In genomic region chr8:121673917-121674316, GRCm38 (mm10) we compare ENCODE assay signal across 10 mouse cellular contexts. TPM values are rescaled to one million over a fixed set of nuclear protein-coding genes. Genes with fewer than 3 reads are reported as not detected.
DNase-seq lines count a peak whose midpoint lies in the region; ATAC-seq and TF ChIP-seq lines count a peak whose summit lies in the region.
"Had no signal": no experiment of that assay in that cellular context is flagged by ENCODE, and none has a peak within 500 bp of the region (broad histone marks: within the 10 kb centered on the region; RNA-seq: fewer than 3 reads in every experiment).

No protein-coding gene starts in this region.

- no peak overlapping the region for H3K4me2 ChIP-seq in liver, postnatal 0 days (ENCODE audit: low read depth, low read length)
- H3K4me2 ChIP-seq in liver, embryonic 11.5 days = no peak overlapping the region
- no peak overlapping the region for H3K4me2 ChIP-seq in intestine, embryonic 15.5 days (replicated peaks)
- no peak overlapping the region for H3K4me2 ChIP-seq in stomach, embryonic 14.5 days (replicated peaks; ENCODE audit: low read depth, low read length)
- H3K4me2 ChIP-seq: limb, embryonic 13.5 days had no signal

- no peak for TF ChIP-seq CTCF in liver, postnatal 0 days (IDR thresholded peaks at IDR 0.05; ENCODE audit: low read depth)

- no peaks in the 10 kb centered on the region for H3K4me1 ChIP-seq in liver, postnatal 0 days (ENCODE audit: insufficient read depth)
- H3K4me1 ChIP-seq in liver, embryonic 11.5 days (replicated peaks; ENCODE audit: control insufficient read depth, insufficient read depth, low read length) = 0 out of 2 replicates have a peak, but pooled peaks cover 3% of the 10 kb centered on the region
- peaks cover 5% of the 10 kb centered on the region; the same call in 1 of the 2 replicates for H3K4me1 ChIP-seq in intestine, embryonic 15.5 days (replicated peaks)
- peaks cover 6% of the 10 kb centered on the region; the same call in 1 of the 2 replicates for H3K4me1 ChIP-seq in stomach, embryonic 14.5 days (ENCODE audit: control insufficient read depth, insufficient read depth, low read length)

- no peak overlapping the region for H3K9ac ChIP-seq in liver, postnatal 0 days (replicated peaks)
- H3K9ac ChIP-seq in liver, embryonic 11.5 days (ENCODE audit: low read depth, low read length) = no peak overlapping the region
- H3K9ac ChIP-seq in intestine, embryonic 15.5 days = no peak overlapping the region
- H3K9ac ChIP-seq in stomach, embryonic 14.5 days (replicated peaks; ENCODE audit: low read depth, low read length) = no peak overlapping the region
- H3K9ac ChIP-seq: limb, embryonic 13.5 days had no signal

- H3K36me3 ChIP-seq in liver, postnatal 0 days (replicated peaks; ENCODE audit: insufficient read depth, low read length) = no peaks in the 10 kb centered on the region
- no peaks in the 10 kb centered on the region for H3K36me3 ChIP-seq in liver, embryonic 11.5 days (ENCODE audit: control insufficient read depth, insufficient read depth, low read length)
- H3K36me3 ChIP-seq in intestine, embryonic 15.5 days = no peaks in the 10 kb centered on the region
- H3K36me3 ChIP-seq in stomach, embryonic 14.5 days (ENCODE audit: control insufficient read depth, insufficient read depth, low read length) = no peaks in the 10 kb centered on the region
- H3K36me3 ChIP-seq: limb, embryonic 13.5 days had no signal

- DNase-seq in cerebellum, postnatal 25 days = peak; percentile 32 to 41
- DNase-seq in cerebellum, adult 11-12 months = no peak
- DNase-seq in liver, postnatal 0 days = no peak
- no peak for DNase-seq in liver, embryonic 11.5 days (ENCODE audit: low spot score)
- DNase-seq in spleen, adult 12 weeks (ENCODE audit: low spot score) = no peak
- DNase-seq in adrenal gland, postnatal 36 days = no peak
- DNase-seq: right cerebral cortex, adult 18-20 months had no signal

- ATAC-seq in liver, postnatal 0 days = peak; percentile 49; the same call in 1 of the 2 replicates
- ATAC-seq in liver, embryonic 11.5 days (replicated peaks; ENCODE audit: low FRiP score) = no peak
- peak; percentile 49 for ATAC-seq in intestine, embryonic 15.5 days
- ATAC-seq in stomach, embryonic 14.5 days (ENCODE audit: insufficient number of reproducible peaks, insufficient read depth, low FRiP score, low read depth) = peak; percentile 60; the same call in 1 of the 2 replicates

- no peak for TF ChIP-seq EP300 in liver, postnatal 0 days (IDR thresholded peaks at IDR 0.05; ENCODE audit: low read depth)

- H3K9me3 ChIP-seq in liver, postnatal 0 days (ENCODE audit: low read length) = no peaks in the 10 kb centered on the region
- H3K9me3 ChIP-seq in liver, embryonic 11.5 days (ENCODE audit: control insufficient read depth, low read length) = no peaks in the 10 kb centered on the region
- no peaks in the 10 kb centered on the region for H3K9me3 ChIP-seq in intestine, embryonic 15.5 days
- no peaks in the 10 kb centered on the region for H3K9me3 ChIP-seq in stomach, embryonic 14.5 days (ENCODE audit: control insufficient read depth, low read depth, low read length)
- H3K9me3 ChIP-seq: limb, embryonic 13.5 days had no signal

- H3K27ac ChIP-seq in liver, postnatal 0 days (ENCODE audit: low read depth) = no peak overlapping the region
- H3K27ac ChIP-seq in liver, embryonic 11.5 days (ENCODE audit: low read depth, low read length) = no peak overlapping the region
- no peak overlapping the region for H3K27ac ChIP-seq in intestine, embryonic 15.5 days
- H3K27ac ChIP-seq in stomach, embryonic 14.5 days (ENCODE audit: low read length) = no peak overlapping the region
- H3K27ac ChIP-seq: limb, embryonic 13.5 days had no signal

- 66% methylated on average over 5 of the region's 5 CpGs for WGBS in liver, postnatal 0 days (ENCODE audit: insufficient replicate concordance)
- WGBS in liver, embryonic 11.5 days = 71% methylated on average over 5 of the region's 5 CpGs
- WGBS in intestine, embryonic 15.5 days = 66% methylated on average over 5 of the region's 5 CpGs
- 69% methylated on average over 5 of the region's 5 CpGs for WGBS in stomach, embryonic 14.5 days

- no peak overlapping the region for H3K4me3 ChIP-seq in liver, postnatal 0 days (ENCODE audit: low read depth, low read length)
- H3K4me3 ChIP-seq in liver, embryonic 11.5 days (ENCODE audit: low read depth, low read length) = no peak overlapping the region
- no peak overlapping the region for H3K4me3 ChIP-seq in intestine, embryonic 15.5 days (replicated peaks)
- no peak overlapping the region for H3K4me3 ChIP-seq in stomach, embryonic 14.5 days (ENCODE audit: low read depth, low read length)
- H3K4me3 ChIP-seq: limb, embryonic 13.5 days had no signal

- no peaks in the 10 kb centered on the region for H3K27me3 ChIP-seq in liver, postnatal 0 days (ENCODE audit: insufficient read depth, low read length)
- 0 out of 2 replicates have a peak, but pooled peaks cover 3% of the 10 kb centered on the region for H3K27me3 ChIP-seq in liver, embryonic 11.5 days (replicated peaks; ENCODE audit: control insufficient read depth, insufficient read depth, low read length)
- H3K27me3 ChIP-seq in intestine, embryonic 15.5 days (replicated peaks) = no peaks in the 10 kb centered on the region
- no peaks in the 10 kb centered on the region for H3K27me3 ChIP-seq in stomach, embryonic 14.5 days (ENCODE audit: control insufficient read depth, insufficient read depth, low read length)
- H3K27me3 ChIP-seq: limb, embryonic 13.5 days had no signal

RNA-seq across cellular contexts. Expression of gene Zcchc14, which starts 21.2 kb away (rescaled TPM):
- polyA plus RNA-seq in liver, postnatal 0 days (2015; fragmentation: Nextera tagmentation; extraction: Ambion mirVana) = 1.9 and 2.3 TPM in 2 replicates
- polyA plus RNA-seq in liver, embryonic 11.5 days (2014; fragmentation: Nextera tagmentation; extraction: Ambion mirVana) = 6.2 and 7.3 TPM in 2 replicates
- 10.7 and 11.2 TPM in 2 replicates for polyA plus RNA-seq in intestine, embryonic 15.5 days (2015; fragmentation: Nextera tagmentation; extraction: Ambion mirVana)
- 28.7 TPM in 2 replicates for polyA plus RNA-seq in stomach, embryonic 14.5 days (2014; fragmentation: Nextera tagmentation; extraction: Ambion mirVana)
- total RNA-seq in adrenal gland, postnatal 36 days (2021) = 10 to 100 TPM; 43.4 to 53.4 TPM

RNA-seq across cellular contexts. Expression of gene Jph3, which starts 55.5 kb away (rescaled TPM):
- polyA plus RNA-seq in liver, postnatal 0 days (2015; fragmentation: Nextera tagmentation; extraction: Ambion mirVana) = 0.11 TPM in 2 replicates
- 0.49 and 0.64 TPM in 2 replicates for polyA plus RNA-seq in liver, embryonic 11.5 days (2014; fragmentation: Nextera tagmentation; extraction: Ambion mirVana)
- 4.5 and 5.1 TPM in 2 replicates for polyA plus RNA-seq in intestine, embryonic 15.5 days (2015; fragmentation: Nextera tagmentation; extraction: Ambion mirVana)
- polyA plus RNA-seq in stomach, embryonic 14.5 days (2014; fragmentation: Nextera tagmentation; extraction: Ambion mirVana) = 3.4 and 3.6 TPM in 2 replicates
- 1 to 10 TPM; 1.1 to 1.8 TPM for total RNA-seq in adrenal gland, postnatal 36 days (2021)

Comparison
In these comparisons a context has a peak if more than half of its experiments do, and no peak if none do; other contexts are left out.
1. DNase-seq: peak in cerebellum, postnatal 25 days (2 of 2); none in cerebellum, adult 11-12 months (single experiment), liver, postnatal 0 days (single experiment), liver, embryonic 11.5 days (single experiment), spleen, adult 12 weeks (single experiment) and adrenal gland, postnatal 36 days (0 of 2).